Comparison of ENCODE assay signal across 14 mouse cellular contexts in the genomic region with DNA sequence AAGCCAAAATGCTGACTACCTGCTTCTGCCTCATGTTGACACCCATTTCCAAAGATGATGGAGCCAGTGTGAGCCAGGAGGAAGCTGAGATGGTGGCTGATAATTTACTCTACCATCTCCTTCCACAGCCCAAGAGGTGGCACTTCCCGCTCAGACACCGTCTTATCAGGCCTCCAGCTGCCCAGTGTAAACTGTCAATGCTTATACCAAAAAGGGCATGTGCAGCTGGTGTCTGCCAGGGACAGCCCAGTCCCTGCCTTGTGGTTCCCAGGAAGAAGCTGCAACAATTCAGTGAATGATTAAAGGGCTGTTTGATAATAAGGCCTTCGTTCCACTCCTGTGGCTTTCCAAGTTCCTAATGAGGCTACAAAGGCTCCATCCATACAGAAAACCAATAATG. TPM values are rescaled to one million over a fixed set of nuclear protein-coding genes. Genes with fewer than 3 reads are reported as not detected.
DNase-seq lines count a peak whose midpoint lies in the region; ATAC-seq and TF ChIP-seq lines count a peak whose summit lies in the region.
"Had no signal": no experiment of that assay in that cellular context is flagged by ENCODE, and none has a peak within 500 bp of the region (broad histone marks: within the 10 kb centered on the region; RNA-seq: fewer than 3 reads in every experiment).

No protein-coding gene starts in this region.

- no peaks in the 10 kb centered on the region for H3K9me3 ChIP-seq in liver, embryonic 14.5 days (ENCODE audit: control insufficient read depth, low read length)
- no peaks in the 10 kb centered on the region for H3K9me3 ChIP-seq in forebrain, embryonic 15.5 days
- no peaks in the 10 kb centered on the region for H3K9me3 ChIP-seq in midbrain, embryonic 16.5 days (replicated peaks; ENCODE audit: control insufficient read depth, low read length, poor library complexity, severe bottlenecking)

- no peaks in the 10 kb centered on the region for H3K36me3 ChIP-seq in liver, embryonic 14.5 days (replicated peaks; ENCODE audit: control insufficient read depth, insufficient read depth, low read depth)
- H3K36me3 ChIP-seq in forebrain, embryonic 15.5 days, result peaks cover 21% of the 10 kb centered on the region
- peaks cover 6% of the 10 kb centered on the region for H3K36me3 ChIP-seq in midbrain, embryonic 16.5 days (ENCODE audit: control insufficient read depth, insufficient read depth, low read length)

- H3K9ac ChIP-seq in liver, embryonic 14.5 days (replicated peaks), result no peak overlapping the region
- H3K9ac ChIP-seq in forebrain, embryonic 15.5 days (replicated peaks), result no peak overlapping the region
- no peak overlapping the region for H3K9ac ChIP-seq in midbrain, embryonic 16.5 days (ENCODE audit: low read depth, low read length)

- 19% methylated on average over 3 of the region's 3 CpGs for WGBS in liver, embryonic 14.5 days (ENCODE audit: insufficient replicate concordance)
- WGBS in forebrain, embryonic 15.5 days, result 30% methylated on average over 3 of the region's 3 CpGs
- WGBS in midbrain, embryonic 16.5 days, result 53% methylated on average over 3 of the region's 3 CpGs

- no peak for TF ChIP-seq CTCF in liver, embryonic 14.5 days (IDR thresholded peaks at IDR 0.05; ENCODE audit: low read depth)

- TF ChIP-seq EP300 in liver, embryonic 14.5 days (IDR thresholded peaks at IDR 0.05; ENCODE audit: low read depth), result no peak

- no peak overlapping the region for H3K27ac ChIP-seq in liver, embryonic 14.5 days
- H3K27ac ChIP-seq in forebrain, embryonic 15.5 days (replicated peaks), result peak overlapping the region; percentile 79
- H3K27ac ChIP-seq in midbrain, embryonic 16.5 days (ENCODE audit: low read length), result peak overlapping the region; percentile 53
- H3K27ac ChIP-seq: gastrocnemius, adult 2 months had no signal

- peaks cover 0 to 4% of the 10 kb centered on the region in 2 experiments; a peak in 1 of 4 replicates for H3K4me1 ChIP-seq in liver, embryonic 14.5 days (replicated peaks; ENCODE audit: control insufficient read depth in 2 of 2, insufficient read depth in 2 of 2, low read length in 1 of 2)
- H3K4me1 ChIP-seq in forebrain, embryonic 15.5 days, result peaks cover 27% of the 10 kb centered on the region
- H3K4me1 ChIP-seq in midbrain, embryonic 16.5 days (ENCODE audit: control insufficient read depth, insufficient read depth, low read length), result peaks cover 5% of the 10 kb centered on the region; the same call in 1 of the 2 replicates

- ATAC-seq in liver, embryonic 14.5 days (ENCODE audit: insufficient read depth), result 0 out of 2 replicates have a peak, but pooled peaks have one; percentile 41
- ATAC-seq in forebrain, embryonic 15.5 days (replicated peaks), result no peak
- ATAC-seq in midbrain, embryonic 16.5 days, result no peak

- no peaks in the 10 kb centered on the region for H3K27me3 ChIP-seq in liver, embryonic 14.5 days (ENCODE audit: control insufficient read depth, insufficient read depth, low read length)
- no peaks in the 10 kb centered on the region for H3K27me3 ChIP-seq in forebrain, embryonic 15.5 days
- no peaks in the 10 kb centered on the region for H3K27me3 ChIP-seq in midbrain, embryonic 16.5 days (ENCODE audit: control insufficient read depth, insufficient read depth, low read depth, low read length)

- no peak for DNase-seq in liver, embryonic 14.5 days (ENCODE audit: low read depth in 3 of 3, low spot score in 3 of 3)
- no peak for DNase-seq in liver
- peak; percentile 66 for DNase-seq in Muller cell, postnatal 12 days (ENCODE audit: inconsistent ontology term)
- DNase-seq in embryo, embryonic 10 days (ENCODE audit: low spot score), result no peak
- DNase-seq in adrenal gland, adult 8-10 months, result no peak
- no peak for DNase-seq in layer of hippocampus, postnatal 36 days
- DNase-seq: cerebellum, adult 11 months; gastrocnemius, adult 2 months; kidney, adult 9 months; right cerebral cortex, postnatal 4 days had no signal

- H3K4me2 ChIP-seq in liver, embryonic 14.5 days (ENCODE audit: low read depth), result no peak overlapping the region
- H3K4me2 ChIP-seq in forebrain, embryonic 15.5 days (replicated peaks), result no peak overlapping the region
- no peak overlapping the region for H3K4me2 ChIP-seq in midbrain, embryonic 16.5 days (ENCODE audit: low read length)

- H3K4me3 ChIP-seq in liver, embryonic 14.5 days (ENCODE audit: insufficient read depth in 1 of 2, low read depth in 2 of 2, low read length in 2 of 2), result no peak overlapping the region
- no peak overlapping the region for H3K4me3 ChIP-seq in forebrain, embryonic 15.5 days
- H3K4me3 ChIP-seq in midbrain, embryonic 16.5 days (ENCODE audit: low read depth, low read length), result no peak overlapping the region
- H3K4me3 ChIP-seq: gastrocnemius, adult 2 months had no signal

RNA-seq across cellular contexts. Expression of a gene that starts 8.2 kb away (rescaled TPM):
- 1.3 TPM in 2 replicates for polyA plus RNA-seq in liver, embryonic 14.5 days (2012; rRNA removed)
- polyA plus RNA-seq in liver, embryonic 14.5 days (2014; fragmentation: Nextera tagmentation; extraction: Ambion mirVana), result 0.90 and 1.1 TPM in 2 replicates
- polyA plus RNA-seq in forebrain, embryonic 15.5 days (2015; fragmentation: Nextera tagmentation; extraction: Ambion mirVana), result 1.9 and 2.6 TPM in 2 replicates
- 1.9 and 2.3 TPM in 2 replicates for polyA plus RNA-seq in midbrain, embryonic 16.5 days (2015; fragmentation: Nextera tagmentation; extraction: Ambion mirVana)
- total RNA-seq in adrenal gland, adult 8-10 months (2022), result under 1 TPM in 2 of 4 experiments, not detected in 2; 0.46 to 0.71 TPM
- under 1 TPM in 1 of 2 experiments, not detected in 1; 0.99 TPM for total RNA-seq in layer of hippocampus, postnatal 36 days (2021)
- total RNA-seq: gastrocnemius, adult 2 months had no signal

RNA-seq across cellular contexts. Expression of a gene that starts 12.9 kb away (rescaled TPM):
- polyA plus RNA-seq in liver, embryonic 14.5 days (2012; rRNA removed), result 0.05 TPM in 1 of 2 replicates, not detected in the other
- not detected in 2 replicates for polyA plus RNA-seq in liver, embryonic 14.5 days (2014; fragmentation: Nextera tagmentation; extraction: Ambion mirVana)
- 0.59 and 0.88 TPM in 2 replicates for polyA plus RNA-seq in forebrain, embryonic 15.5 days (2015; fragmentation: Nextera tagmentation; extraction: Ambion mirVana)
- polyA plus RNA-seq in midbrain, embryonic 16.5 days (2015; fragmentation: Nextera tagmentation; extraction: Ambion mirVana), result 0.19 and 0.44 TPM in 2 replicates
- under 1 TPM in 2 of 4 experiments, not detected in 2; 0.17 to 0.31 TPM for total RNA-seq in adrenal gland, adult 8-10 months (2022)
- not detected for total RNA-seq in layer of hippocampus, postnatal 36 days (2021)
- total RNA-seq: gastrocnemius, adult 2 months; layer of hippocampus, postnatal 25 days had no signal
- polyA plus RNA-seq: embryonic facial prominence, embryonic 11.5 days had no signal

RNA-seq across cellular contexts. Expression of a gene that starts 20.0 kb away (rescaled TPM):
- polyA plus RNA-seq in liver, embryonic 14.5 days (2012; rRNA removed), result 0.80 and 1.7 TPM in 2 replicates
- 0.87 and 0.96 TPM in 2 replicates for polyA plus RNA-seq in liver, embryonic 14.5 days (2014; fragmentation: Nextera tagmentation; extraction: Ambion mirVana)
- 22.2 and 27.8 TPM in 2 replicates for polyA plus RNA-seq in forebrain, embryonic 15.5 days (2015; fragmentation: Nextera tagmentation; extraction: Ambion mirVana)
- 18.5 and 19.9 TPM in 2 replicates for polyA plus RNA-seq in midbrain, embryonic 16.5 days (2015; fragmentation: Nextera tagmentation; extraction: Ambion mirVana)
- total RNA-seq in adrenal gland, adult 8-10 months (2022), result 1 to 10 TPM in 3 of 4 experiments, under 1 TPM in 1; 0.41 to 3.1 (median 2.6) TPM
- total RNA-seq in layer of hippocampus, postnatal 36 days (2021), result 10 to 100 TPM; 26.8 to 28.6 TPM

RNA-seq across cellular contexts. Expression of a gene that starts 31.0 kb away (rescaled TPM):
- 26.2 and 26.4 TPM in 2 replicates for polyA plus RNA-seq in liver, embryonic 14.5 days (2012; rRNA removed)
- 6.0 and 7.6 TPM in 2 replicates for polyA plus RNA-seq in liver, embryonic 14.5 days (2014; fragmentation: Nextera tagmentation; extraction: Ambion mirVana)
- 14.1 and 15.8 TPM in 2 replicates for polyA plus RNA-seq in forebrain, embryonic 15.5 days (2015; fragmentation: Nextera tagmentation; extraction: Ambion mirVana)
- 3.2 and 4.2 TPM in 2 replicates for polyA plus RNA-seq in midbrain, embryonic 16.5 days (2015; fragmentation: Nextera tagmentation; extraction: Ambion mirVana)
- total RNA-seq in adrenal gland, adult 8-10 months (2022), result 10 to 100 TPM in 3 of 4 experiments, 1 to 10 TPM in 1; 9.9 to 12.9 (median 12.0) TPM
- 1 to 10 TPM; 4.9 to 5.8 TPM for total RNA-seq in layer of hippocampus, postnatal 36 days (2021)
